Comparison of ENCODE assay signal across 8 mouse cellular contexts in the genomic region with DNA sequence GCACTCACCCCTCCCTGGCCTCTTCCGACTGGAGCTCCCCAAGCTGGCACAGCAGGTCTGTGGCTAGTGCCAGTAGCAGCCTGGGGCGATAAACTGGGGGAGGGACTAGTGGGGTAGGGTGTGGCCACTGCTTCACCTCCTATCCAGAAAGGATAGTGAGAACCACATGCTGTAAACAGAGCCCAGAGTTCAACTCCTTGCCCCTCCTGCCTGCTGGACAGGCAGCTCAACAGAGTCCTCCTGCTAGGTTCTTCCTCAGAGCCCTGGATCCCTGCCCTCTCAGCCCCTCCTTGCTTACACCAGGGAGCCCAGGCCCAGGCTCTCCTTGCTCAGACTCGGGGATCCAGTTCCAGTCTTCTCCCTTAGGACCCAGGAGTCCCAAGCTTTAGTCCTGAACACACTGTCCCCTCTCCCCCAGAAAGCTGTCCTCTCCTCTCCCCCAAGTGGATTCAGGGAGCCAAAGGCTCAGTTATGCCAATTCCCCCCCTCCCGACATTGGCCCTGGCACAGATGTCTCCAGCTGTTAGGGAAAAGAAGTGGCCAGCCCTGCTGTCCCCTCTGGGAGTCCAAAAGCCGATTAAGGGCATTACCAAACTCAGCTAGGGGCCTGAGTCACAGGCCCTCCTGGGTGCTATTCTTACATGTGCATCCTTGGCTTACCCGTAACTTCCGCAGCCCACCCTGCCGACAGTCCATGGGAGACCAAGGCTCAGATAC. TPM values are rescaled to one million over a fixed set of nuclear protein-coding genes. Genes with fewer than 3 reads are reported as not detected.
A peak's percentile ranks its signal among the peaks of the same experiment; 100 is the strongest.
DNase-seq lines count a peak whose midpoint lies in the region; ATAC-seq and TF ChIP-seq lines count a peak whose summit lies in the region.

No protein-coding gene starts in this region.

- H3K4me3 ChIP-seq in limb, embryonic 13.5 days: no peak overlapping the region
- H3K4me3 ChIP-seq in limb, embryonic 10.5 days: no peak overlapping the region
- H3K4me3 ChIP-seq in heart, adult 2 months: peak overlapping the region; percentile 67
- no peak overlapping the region for H3K4me3 ChIP-seq in kidney, postnatal 0 days (replicated peaks; ENCODE audit: low read depth, low read length)

- H3K4me2 ChIP-seq in limb, embryonic 13.5 days (replicated peaks): no peak overlapping the region
- no peak overlapping the region for H3K4me2 ChIP-seq in kidney, postnatal 0 days (ENCODE audit: low read length)

- TF ChIP-seq POLR2A in heart, adult 2 months (IDR thresholded peaks at IDR 0.05; ENCODE audit: insufficient read depth, low read depth, low read length): peak; percentile 88

- peak overlapping the region; percentile 31; the same call in 1 of the 2 replicates for H3K9ac ChIP-seq in limb, embryonic 13.5 days
- H3K9ac ChIP-seq in heart, adult 2 months (ENCODE audit: low read depth, low read length): peak overlapping the region; percentile 38
- peak overlapping the region; percentile 35; the same call in 1 of the 2 replicates for H3K9ac ChIP-seq in kidney, postnatal 0 days (ENCODE audit: low read depth, low read length)

- intact Hi-C loops in heart, adult 2 months (cut with DNase I): no loop called here

- peak; percentile 63; the same call in 1 of the 2 replicates for TF ChIP-seq EP300 in heart, adult 2 months (IDR thresholded peaks at IDR 0.05; ENCODE audit: insufficient read depth, low read depth, low read length)

- ATAC-seq in limb, embryonic 13.5 days (ENCODE audit: low FRiP score, low read depth): no peak
- 0 out of 2 replicates have a peak, but pooled peaks have one; percentile 33 for ATAC-seq in kidney, postnatal 0 days (replicated peaks; ENCODE audit: low FRiP score, low read depth)
- peak; percentile 95 for ATAC-seq in megakaryocyte-erythroid progenitor cell, adult 5-6 weeks (replicated peaks; ENCODE audit: low FRiP score, low TSS enrichment, poor library complexity, severe bottlenecking)

- H3K9me3 ChIP-seq in limb, embryonic 13.5 days: no peaks in the 10 kb centered on the region
- no peaks in the 10 kb centered on the region for H3K9me3 ChIP-seq in limb, embryonic 10.5 days (replicated peaks)
- H3K9me3 ChIP-seq in kidney, postnatal 0 days (replicated peaks; ENCODE audit: low read length): no peaks in the 10 kb centered on the region

- peaks cover 49% of the 10 kb centered on the region for H3K4me1 ChIP-seq in limb, embryonic 13.5 days
- H3K4me1 ChIP-seq in limb, embryonic 10.5 days: peaks cover 40% of the 10 kb centered on the region
- peaks cover 32% of the 10 kb centered on the region for H3K4me1 ChIP-seq in heart, adult 2 months (ENCODE audit: control insufficient read depth, insufficient read depth, low read length)
- H3K4me1 ChIP-seq in kidney, postnatal 0 days (replicated peaks; ENCODE audit: insufficient read depth, low read length): peaks cover 13% of the 10 kb centered on the region

- WGBS in limb, embryonic 13.5 days: 52% methylated on average over 8 of the region's 8 CpGs
- WGBS in limb, embryonic 10.5 days: 49% methylated on average over 8 of the region's 8 CpGs
- 26% methylated on average over 8 of the region's 8 CpGs for WGBS in heart, adult 2 months
- 53% methylated on average over 8 of the region's 8 CpGs for WGBS in kidney, postnatal 0 days

- no peak overlapping the region for H3K27ac ChIP-seq in limb, embryonic 13.5 days
- no peak overlapping the region for H3K27ac ChIP-seq in limb, embryonic 10.5 days
- peak overlapping the region; percentile 96 for H3K27ac ChIP-seq in heart, adult 2 months
- H3K27ac ChIP-seq in kidney, postnatal 0 days: peak overlapping the region; percentile 25; the same call in 1 of the 2 replicates

- H3K27me3 ChIP-seq in limb, embryonic 13.5 days: no peaks in the 10 kb centered on the region
- 0 out of 2 replicates have a peak, but pooled peaks cover 8% of the 10 kb centered on the region for H3K27me3 ChIP-seq in limb, embryonic 10.5 days (ENCODE audit: low read depth, poor library complexity, severe bottlenecking)
- H3K27me3 ChIP-seq in heart, adult 2 months (ENCODE audit: control insufficient read depth, insufficient read depth, low read length): no peaks in the 10 kb centered on the region
- no peaks in the 10 kb centered on the region for H3K27me3 ChIP-seq in kidney, postnatal 0 days (ENCODE audit: insufficient read depth, low read length)

- peaks cover 5% of the 10 kb centered on the region; the same call in 1 of the 2 replicates for H3K79me2 ChIP-seq in heart, adult 2 months (replicated peaks; ENCODE audit: control insufficient read depth, insufficient read depth, low read length)

- peaks cover 35% of the 10 kb centered on the region for H3K36me3 ChIP-seq in limb, embryonic 13.5 days
- peaks cover 29% of the 10 kb centered on the region for H3K36me3 ChIP-seq in limb, embryonic 10.5 days
- H3K36me3 ChIP-seq in heart, adult 2 months (ENCODE audit: control insufficient read depth, insufficient read depth, low read length): peaks cover 12% of the 10 kb centered on the region; the same call in 1 of the 2 replicates
- H3K36me3 ChIP-seq in kidney, postnatal 0 days (ENCODE audit: insufficient read depth, low read length): peaks cover 16% of the 10 kb centered on the region; the same call in 1 of the 2 replicates

- no peak for DNase-seq in limb, embryonic 10.5 days (ENCODE audit: low spot score)
- DNase-seq in adrenal gland, postnatal 14 days: peak; percentile 87
- peak; percentile 81 to 88 for DNase-seq in heart, adult 2 months
- DNase-seq in kidney, postnatal 0 days (ENCODE audit: low spot score): no peak
- no peak for DNase-seq in right cerebral cortex, adult 18-20 months
- no peak for DNase-seq in right cerebral cortex, postnatal 25 days

- no peak for TF ChIP-seq CTCF in heart, adult 2 months (IDR thresholded peaks at IDR 0.05)
- no peak for TF ChIP-seq CTCF in kidney, postnatal 0 days (IDR thresholded peaks at IDR 0.05; ENCODE audit: low read depth)

RNA-seq across cellular contexts. Expression of gene Lipe, which starts 8.3 kb away (rescaled TPM):
- 11.5 and 11.8 TPM in 2 replicates for polyA plus RNA-seq in limb, embryonic 13.5 days (2015; fragmentation: Nextera tagmentation; extraction: Ambion mirVana)
- 8.4 and 8.9 TPM in 2 replicates for polyA plus RNA-seq in limb, embryonic 10.5 days (2016; fragmentation: Nextera tagmentation; extraction: Ambion mirVana)
- 400 and 439 TPM in 2 replicates for total RNA-seq in adrenal gland, postnatal 14 days (2021)
- total RNA-seq in heart, adult 2 months (2021): 10 to 100 TPM; 42.7 to 44.1 TPM
- 63.0 and 97.8 TPM in 2 replicates for polyA plus RNA-seq in heart, adult 2 months (2012; rRNA removed)
- 6.4 and 6.5 TPM in 2 replicates for polyA plus RNA-seq in kidney, postnatal 0 days (2015; fragmentation: Nextera tagmentation; extraction: Ambion mirVana)
- 7.1 and 12.6 TPM in 2 replicates for total RNA-seq in megakaryocyte-erythroid progenitor cell, adult 5-6 weeks (2014; fragmentation: Nextera tagmentation)
- total RNA-seq in megakaryocyte-erythroid progenitor cell, adult 5-6 weeks (2017): 4.5 and 6.4 TPM in 2 replicates

RNA-seq across cellular contexts. Expression of gene Cnfn, which starts 20.7 kb away (rescaled TPM):
- 0.92 TPM in 1 of 2 replicates, not detected in the other for polyA plus RNA-seq in limb, embryonic 13.5 days (2015; fragmentation: Nextera tagmentation; extraction: Ambion mirVana)
- polyA plus RNA-seq in limb, embryonic 10.5 days (2016; fragmentation: Nextera tagmentation; extraction: Ambion mirVana): not detected in 2 replicates
- not detected in 2 replicates for total RNA-seq in adrenal gland, postnatal 14 days (2021)
- total RNA-seq in heart, adult 2 months (2021): not detected
- not detected in 2 replicates for polyA plus RNA-seq in heart, adult 2 months (2012; rRNA removed)
- polyA plus RNA-seq in kidney, postnatal 0 days (2015; fragmentation: Nextera tagmentation; extraction: Ambion mirVana): not detected in 2 replicates
- total RNA-seq in megakaryocyte-erythroid progenitor cell, adult 5-6 weeks (2014; fragmentation: Nextera tagmentation): not detected in 2 replicates
- not detected in 2 replicates for total RNA-seq in megakaryocyte-erythroid progenitor cell, adult 5-6 weeks (2017)

RNA-seq across cellular contexts. Expression of gene Cxcl17, which starts 22.5 kb away (rescaled TPM):
- polyA plus RNA-seq in limb, embryonic 13.5 days (2015; fragmentation: Nextera tagmentation; extraction: Ambion mirVana): 0.61 and 0.73 TPM in 2 replicates
- polyA plus RNA-seq in limb, embryonic 10.5 days (2016; fragmentation: Nextera tagmentation; extraction: Ambion mirVana): 0.54 and 0.91 TPM in 2 replicates
- 0.53 TPM in 1 of 2 replicates, not detected in the other for total RNA-seq in adrenal gland, postnatal 14 days (2021)
- not detected for total RNA-seq in heart, adult 2 months (2021)
- polyA plus RNA-seq in heart, adult 2 months (2012; rRNA removed): 8.1 TPM in 1 of 2 replicates, not detected in the other
- polyA plus RNA-seq in kidney, postnatal 0 days (2015; fragmentation: Nextera tagmentation; extraction: Ambion mirVana): 0.43 and 0.47 TPM in 2 replicates
- not detected in 2 replicates for total RNA-seq in megakaryocyte-erythroid progenitor cell, adult 5-6 weeks (2014; fragmentation: Nextera tagmentation)
- not detected in 2 replicates for total RNA-seq in megakaryocyte-erythroid progenitor cell, adult 5-6 weeks (2017)

Comparison
In these comparisons a context has a peak if more than half of its experiments do, and no peak if none do; other contexts are left out.
1. H3K27ac ChIP-seq: peak in heart, adult 2 months (single experiment) and kidney, postnatal 0 days (single experiment); none in limb, embryonic 13.5 days (single experiment) and limb, embryonic 10.5 days (single experiment).
2. DNase-seq: peak in adrenal gland, postnatal 14 days (single experiment) and heart, adult 2 months (2 of 2); none in limb, embryonic 10.5 days (single experiment), kidney, postnatal 0 days (single experiment), right cerebral cortex, adult 18-20 months (single experiment) and right cerebral cortex, postnatal 25 days (single experiment).
3. Peak in every context shown above with its lines, with median percentiles within 50 percentile points of each other: H3K9ac ChIP-seq.